Mouse (Mus musculus) inflammation-experienced regulatory T-cells, adult 6 months (primary cell): ENCODE measurements around the gene Dtl. TPM values are rescaled to one million over a fixed set of nuclear protein-coding genes. Genes with fewer than 3 reads are reported as not detected.
A peak's percentile ranks its signal among the peaks of the same experiment; 100 is the strongest.

Experiments used
- ATAC-seq: one replicate; pipeline ENCODE4 v1.8.0; 2017
- polyA plus RNA-seq, 3 experiments: library from polyadenylated mRNA; unstranded; fragments of 100-300 nt; shearing (Covaris generic); gene quantifications; one replicate each; pipeline ENCODE4 v1.2.1; 2017

Dtl gene
- polyA plus RNA-seq, 3 experiments from 2014 or later: 6.6 to 30.2 (median 8.4) TPM

DNA sequence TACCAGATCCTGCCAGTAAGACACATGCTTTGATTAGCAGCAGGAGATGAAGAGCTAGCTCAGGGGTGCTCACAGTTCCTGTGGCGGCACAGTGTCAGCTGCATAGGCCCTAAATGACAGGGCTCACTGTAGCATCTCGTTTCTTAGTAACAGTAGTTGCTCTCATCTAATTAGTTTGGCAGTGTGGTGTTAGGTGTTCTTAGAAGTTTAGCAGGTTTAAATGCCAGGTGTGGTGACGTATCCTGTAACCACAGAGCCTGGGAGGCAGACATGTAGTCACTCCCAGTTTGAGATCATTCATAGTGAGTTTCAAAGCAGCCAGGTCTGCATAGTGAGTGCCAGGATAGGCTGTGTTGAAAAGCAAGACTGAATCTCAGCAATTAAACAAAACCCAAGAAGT, 4.2 kb upstream of the Dtl start:
- ATAC-seq: no peak

DNA sequence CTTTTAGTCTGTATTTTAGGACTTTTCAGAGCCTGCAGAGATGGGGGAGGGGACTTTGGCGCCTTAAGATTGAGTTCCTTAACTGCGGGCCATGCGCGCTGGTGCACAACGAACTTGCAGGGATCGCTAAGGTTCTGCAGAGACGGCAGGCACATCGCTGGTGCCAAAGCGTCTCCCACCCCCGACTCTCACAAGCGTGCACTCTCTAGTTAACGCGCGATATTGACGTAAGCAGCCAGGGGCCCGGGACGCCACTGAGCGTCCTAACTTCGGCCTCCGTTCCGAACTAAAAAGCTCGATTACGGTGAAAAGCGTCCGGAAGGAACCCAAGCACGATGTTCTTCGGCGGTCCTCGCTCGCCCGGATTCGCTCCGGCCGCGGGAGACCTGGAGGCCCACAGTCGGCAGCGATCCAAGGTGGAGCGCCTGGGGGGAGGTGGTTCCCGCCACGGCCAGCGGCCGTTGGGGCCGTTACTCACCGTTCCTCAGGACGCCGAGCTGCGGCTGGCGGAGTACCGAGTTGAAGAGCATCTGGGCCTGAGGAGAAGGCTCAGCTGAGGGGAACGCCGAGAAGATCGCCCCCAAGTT, 380 bp downstream of the Dtl start:
- ATAC-seq: peak; percentile 6

GRCm38 (mm10) chr1:191573906-191574639, 1.3 kb downstream of the Dtl start:
- ATAC-seq: no peak

DNA sequence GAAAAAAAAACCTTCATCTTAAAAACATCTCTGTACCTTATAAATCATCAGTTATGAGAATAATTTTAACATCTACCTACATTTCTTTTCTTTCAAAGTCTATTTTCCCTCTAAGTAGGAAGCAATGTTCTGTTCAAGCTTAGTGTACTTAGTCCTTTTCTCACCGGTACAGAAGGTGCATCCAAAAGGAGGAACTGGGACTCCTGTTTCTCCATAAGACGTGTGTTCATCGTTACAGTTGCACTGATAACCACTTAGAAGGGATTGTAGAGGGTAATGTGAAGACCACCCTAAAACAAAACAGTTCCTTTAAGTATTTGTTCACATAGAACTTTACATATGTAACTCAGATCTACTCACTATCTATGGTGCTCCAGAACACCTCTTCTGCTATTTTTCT, 4.9 kb downstream of the Dtl start:
- no peak for ATAC-seq

DNA sequence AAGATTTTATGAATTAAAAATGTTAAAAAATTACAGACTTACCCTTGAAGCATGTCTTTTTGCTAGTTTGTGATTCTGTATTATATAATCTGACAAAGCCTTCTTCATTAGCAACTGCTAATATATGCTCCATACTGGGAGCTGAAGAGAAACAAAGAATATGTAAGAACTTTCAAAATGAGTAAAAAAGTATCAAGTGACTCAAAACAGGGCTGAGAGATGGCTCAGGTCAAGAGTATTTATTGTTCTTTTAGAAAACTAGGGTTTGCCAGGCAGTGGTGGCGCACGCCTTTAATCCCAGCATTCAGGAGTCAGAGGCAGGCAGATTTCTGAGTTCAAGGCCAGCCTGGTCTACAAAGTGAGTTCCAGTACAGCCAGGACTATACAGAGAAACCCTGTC, 5.7 kb downstream of the Dtl start:
- no peak for ATAC-seq

DNA sequence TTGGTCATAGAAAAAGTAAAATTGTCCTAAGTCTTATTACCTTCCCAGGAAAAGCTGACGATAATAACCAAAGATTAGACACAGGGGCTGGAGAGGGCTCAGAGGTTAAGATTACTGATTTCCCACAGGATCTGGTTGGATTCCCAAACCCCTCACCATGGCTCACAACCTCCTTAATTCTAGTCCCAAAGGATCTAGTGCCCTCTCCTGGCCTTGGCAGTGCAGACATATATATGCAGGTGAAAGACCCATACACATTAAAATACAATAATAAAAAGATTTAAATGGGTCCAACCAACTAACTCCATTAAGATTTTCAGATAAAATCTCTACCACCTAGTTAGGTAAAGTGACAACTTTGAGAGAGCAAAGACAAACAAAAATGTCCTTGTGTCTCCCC, 7.5 kb downstream of the Dtl start:
- ATAC-seq: no peak

GRCm38 (mm10) chr1:191562823-191563365, 12.4 kb downstream of the Dtl start:
- ATAC-seq: peak; percentile 83

- ATAC-seq: no peak
Measured at GRCm38 (mm10) chr1:191559779-191560178, 15.6 kb downstream of the Dtl start.

DNA sequence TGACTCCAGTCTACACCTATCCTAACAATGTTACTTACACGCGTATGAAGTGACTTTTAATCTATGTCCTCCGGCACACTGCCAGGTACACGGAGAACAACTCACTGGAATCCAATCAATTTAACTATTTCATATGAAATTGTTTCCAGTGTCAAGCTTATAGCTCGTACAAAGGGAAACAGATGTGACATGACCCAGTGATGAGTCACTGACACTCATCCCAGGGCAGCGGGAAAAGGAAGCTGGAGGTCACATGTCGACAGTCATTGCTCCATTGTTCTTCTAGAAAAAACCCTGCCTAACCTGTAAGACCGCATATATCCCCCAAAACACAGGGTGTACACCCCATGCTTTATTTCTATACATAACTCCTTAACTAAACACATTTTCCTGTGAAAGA, 18.2 kb downstream of the Dtl start:
- ATAC-seq: no peak

- ATAC-seq: no peak
Measured at GRCm38 (mm10) chr1:191550786-191551185, 24.6 kb downstream of the Dtl start.

- ATAC-seq: no peak
Measured at GRCm38 (mm10) chr1:191543747-191544146, 31.6 kb downstream of the Dtl start.

DNA sequence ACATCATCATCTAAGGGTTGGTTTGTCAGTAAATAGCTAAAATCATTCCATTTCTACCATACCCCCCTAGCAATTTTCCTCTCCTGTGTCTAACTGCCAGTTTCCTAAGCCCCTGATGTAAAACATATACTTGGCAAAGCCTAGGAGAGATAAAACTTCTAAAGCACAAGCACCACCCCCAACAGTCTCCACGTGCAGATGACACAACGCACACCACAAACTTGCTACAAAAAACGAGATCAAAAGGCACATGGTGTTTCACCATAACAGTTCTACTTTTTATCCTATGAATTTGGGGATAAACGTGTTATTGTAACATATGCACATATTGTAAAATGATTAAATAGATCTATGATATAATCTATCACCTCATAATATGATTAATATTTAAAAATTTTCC, 33.7 kb downstream of the Dtl start:
- no peak for ATAC-seq

GRCm38 (mm10) chr1:191541014-191541413, 34.3 kb downstream of the Dtl start:
- ATAC-seq: no peak

DNA sequence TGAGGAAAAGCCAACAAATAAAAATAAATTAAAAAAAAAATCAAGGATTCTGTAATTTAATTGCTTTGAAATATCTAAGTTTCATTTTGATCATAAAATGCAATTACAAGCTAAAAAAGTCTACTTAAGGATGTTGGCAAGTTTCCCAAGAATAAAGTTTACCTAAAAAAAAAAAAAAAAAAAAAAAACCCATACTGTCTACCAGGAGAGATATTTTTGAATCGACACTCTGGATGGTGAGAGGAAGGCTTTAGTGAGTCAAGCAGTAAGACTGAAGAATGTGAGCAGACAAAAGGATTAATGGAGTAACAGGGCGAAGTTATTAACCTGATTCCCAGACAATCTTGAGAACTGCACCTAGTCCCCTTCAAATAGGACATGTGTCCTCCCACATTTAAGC, 35.0 kb downstream of the Dtl start:
- no peak for ATAC-seq

DNA sequence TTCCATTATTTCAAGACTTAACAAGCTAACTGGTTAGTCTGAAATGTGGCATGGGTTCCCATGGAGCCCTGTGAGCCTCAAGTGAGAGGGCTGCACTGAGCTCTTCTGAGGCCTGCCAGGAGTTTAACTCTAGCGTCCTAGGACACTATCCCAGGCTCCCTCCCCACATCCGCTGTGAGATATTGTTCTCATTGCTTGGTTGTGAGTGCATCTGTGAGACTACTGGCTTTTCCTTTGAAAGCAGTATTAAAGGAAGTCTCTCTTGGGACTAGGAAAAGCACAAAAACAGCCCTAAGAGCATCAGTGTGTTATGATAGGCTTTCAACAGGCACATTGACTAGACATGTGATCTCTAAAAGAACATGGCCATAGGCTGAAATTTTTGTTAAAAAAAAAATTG, 40.4 kb downstream of the Dtl start:
- ATAC-seq: no peak

- ATAC-seq: no peak
Measured at GRCm38 (mm10) chr1:191531023-191531422, 44.3 kb downstream of the Dtl start.

GRCm38 (mm10) chr1:191529406-191529805, 45.9 kb downstream of the Dtl start:
- ATAC-seq: no peak

- ATAC-seq: no peak
Measured at GRCm38 (mm10) chr1:191527921-191528612, 47.3 kb downstream of the Dtl start.

DNA sequence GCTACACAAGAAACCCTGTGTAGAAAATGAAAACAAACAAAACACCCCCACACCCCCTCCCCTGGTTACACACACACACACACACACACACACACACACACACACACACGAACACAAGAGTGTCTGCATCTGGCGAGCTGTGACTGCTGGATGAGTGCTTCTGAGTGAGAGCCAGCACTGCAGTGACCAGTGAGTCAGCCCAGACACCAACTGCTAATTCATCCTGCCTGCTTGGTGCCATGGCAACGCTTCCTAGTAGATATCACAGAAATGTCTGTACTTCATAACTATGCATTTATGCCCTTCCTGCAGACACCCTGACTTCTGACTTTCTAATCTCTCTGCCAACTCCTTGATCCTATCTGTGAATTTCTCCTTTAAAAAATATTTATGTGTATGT, 48.3 kb downstream of the Dtl start:
- no peak for ATAC-seq

- no peak for ATAC-seq
Measured at GRCm38 (mm10) chr1:191521395-191521794, 53.9 kb downstream of the Dtl start.

DNA sequence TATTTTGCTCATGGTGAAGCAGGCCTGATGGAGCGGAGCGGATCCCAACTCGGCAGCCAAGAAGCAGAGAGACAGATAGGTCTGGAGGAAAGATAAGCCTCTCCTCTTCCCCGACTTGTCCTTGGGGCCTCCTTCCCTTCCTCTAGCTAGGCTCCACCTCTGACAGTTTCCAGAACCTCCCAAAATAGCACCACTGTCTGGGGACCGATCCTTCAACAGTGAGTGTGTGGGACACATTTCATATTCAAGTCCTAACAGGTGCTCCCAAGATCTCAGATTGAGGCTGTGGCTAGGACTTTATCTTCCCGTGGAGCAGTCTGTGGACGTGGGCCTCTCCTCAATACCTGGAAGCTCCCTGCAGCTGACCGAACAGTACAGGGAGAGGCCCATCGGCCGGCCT, 54.7 kb downstream of the Dtl start:
- ATAC-seq: no peak

- no peak for ATAC-seq
Measured at GRCm38 (mm10) chr1:191520194-191520593, 55.1 kb downstream of the Dtl start.

DNA sequence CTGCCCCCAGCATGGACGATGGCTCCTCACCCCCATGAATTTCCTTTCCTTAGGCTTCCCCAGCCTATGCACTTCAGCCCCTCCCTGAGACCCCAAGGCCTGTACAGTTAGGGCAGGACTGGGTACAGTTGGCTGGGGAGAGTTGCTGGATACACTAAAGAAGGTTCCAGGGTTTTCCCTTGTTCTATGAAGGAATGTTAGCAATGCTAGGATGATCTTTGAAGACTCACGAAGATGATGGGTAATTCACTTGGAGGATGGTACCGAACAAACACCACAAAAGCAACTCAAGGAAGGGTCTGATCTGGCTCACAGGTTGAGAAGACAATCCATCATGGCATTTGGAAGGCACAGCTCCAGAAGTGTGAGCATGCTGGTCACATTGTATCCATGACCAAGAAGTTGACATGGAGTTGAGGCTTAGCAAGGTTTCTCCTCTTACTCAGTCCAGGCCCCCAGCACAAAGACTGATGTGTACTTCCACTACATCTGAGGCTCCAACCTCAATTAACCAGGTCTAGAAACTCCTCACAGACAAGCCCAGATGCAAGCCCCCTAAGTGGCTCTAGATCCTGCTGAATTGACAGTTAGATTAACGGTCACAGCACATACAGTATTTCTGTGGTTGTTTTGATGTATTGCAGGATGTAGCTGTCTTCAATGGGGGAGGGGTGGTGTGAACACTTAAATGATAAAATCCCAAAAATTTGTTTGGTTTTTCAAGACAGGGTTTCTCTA, 55.8 kb downstream of the Dtl start:
- peak; percentile 73 for ATAC-seq
